Mouse (Mus musculus) lung, postnatal 0 days (tissue): ENCODE results near the gene Hmga1. TPM values are rescaled to one million over a fixed set of nuclear protein-coding genes. Genes with fewer than 3 reads are reported as not detected.
A peak's percentile ranks its signal among the peaks of the same experiment; 100 is the strongest.

ENCODE experiments used
- ATAC-seq: fragments of 200-750 bp; cut with Nextera tagmentation; 2 replicates; pipeline ENCODE4 v1.8.0; 2017; ENCODE audit warnings: moderate library complexity
- DNase-seq: peaks from one replicate; pipeline ENCODE4 v3.0.0-alpha.2; 2016; ENCODE audit warnings: low spot score
- H3K27ac ChIP-seq: fragments of 300-500 bp; sonication (generic); 2 replicates; pipeline ENCODE4 v1.5.1; 2014; ENCODE audit warnings: antibody characterized with exemption, mild to moderate bottlenecking, low read length, mixed read lengths
- H3K27me3 ChIP-seq: fragments of 300-500 bp; sonication (generic); replicated peaks from 2 replicates; pipeline ENCODE4 v1.6.1; 2014; ENCODE audit warnings: low read length, mixed read lengths; ENCODE audit not compliant: insufficient read depth
- H3K36me3 ChIP-seq: fragments of 300-500 bp; sonication (generic); 2 replicates; pipeline ENCODE4 v1.6.1; 2014; ENCODE audit warnings: low read length, mixed read lengths; ENCODE audit not compliant: insufficient read depth
- H3K4me1 ChIP-seq: fragments of 300-500 bp; sonication (generic); 2 replicates; pipeline ENCODE4 v1.6.1; 2014; ENCODE audit warnings: antibody characterized with exemption, low read depth, low read length, mixed read lengths; ENCODE audit not compliant: insufficient read depth
- H3K4me2 ChIP-seq: fragments of 300-500 bp; sonication (generic); replicated peaks from 2 replicates; pipeline ENCODE4 v1.6.1; 2014; ENCODE audit warnings: low read depth, mild to moderate bottlenecking, low read length, moderate library complexity, mixed read lengths
- H3K4me3 ChIP-seq: fragments of 300-500 bp; sonication (generic); 2 replicates; pipeline ENCODE4 v1.5.1; 2014; ENCODE audit warnings: low read depth, low read length
- H3K9ac ChIP-seq: fragments of 300-500 bp; sonication (generic); replicated peaks from 2 replicates; pipeline ENCODE4 v1.6.1; 2014; ENCODE audit warnings: low read depth, mild to moderate bottlenecking
- H3K9me3 ChIP-seq: fragments of 300-500 bp; sonication (generic); 2 replicates; pipeline ENCODE4 v1.6.1; 2016; ENCODE audit warnings: low read length, mixed read lengths
- CTCF ChIP-seq: IDR thresholded peaks from 2 replicates; pipeline ENCODE4 v1.5.1; 2016; ENCODE audit warnings: antibody characterized with exemption, mild to moderate bottlenecking
- EP300 ChIP-seq: IDR thresholded peaks from 2 replicates; pipeline ENCODE4 v1.6.1; 2016; ENCODE audit warnings: antibody characterized with exemption, mild to moderate bottlenecking, control low read depth
- WGBS: fragments of 180-500 bp; shearing (Covaris S2); extraction: QIAGEN DNeasy Blood & Tissue Kit; methylation state at CpG from one replicate; pipeline ENCODE4 v1.1.7; 2014; 5-methylcytosine and 5-hydroxymethylcytosine counted together
- polyA plus RNA-seq: library from polyadenylated mRNA; unstranded; fragments of >200 nt; fragmentation: Nextera tagmentation; extraction: Ambion mirVana; gene quantifications from 2 replicates; pipeline ENCODE4 v1.2.1, GENCODE M21; 2015

Gene Hmga1
- polyA plus RNA-seq, 1 experiment from 2014 or later = 50.6 TPM

DNA sequence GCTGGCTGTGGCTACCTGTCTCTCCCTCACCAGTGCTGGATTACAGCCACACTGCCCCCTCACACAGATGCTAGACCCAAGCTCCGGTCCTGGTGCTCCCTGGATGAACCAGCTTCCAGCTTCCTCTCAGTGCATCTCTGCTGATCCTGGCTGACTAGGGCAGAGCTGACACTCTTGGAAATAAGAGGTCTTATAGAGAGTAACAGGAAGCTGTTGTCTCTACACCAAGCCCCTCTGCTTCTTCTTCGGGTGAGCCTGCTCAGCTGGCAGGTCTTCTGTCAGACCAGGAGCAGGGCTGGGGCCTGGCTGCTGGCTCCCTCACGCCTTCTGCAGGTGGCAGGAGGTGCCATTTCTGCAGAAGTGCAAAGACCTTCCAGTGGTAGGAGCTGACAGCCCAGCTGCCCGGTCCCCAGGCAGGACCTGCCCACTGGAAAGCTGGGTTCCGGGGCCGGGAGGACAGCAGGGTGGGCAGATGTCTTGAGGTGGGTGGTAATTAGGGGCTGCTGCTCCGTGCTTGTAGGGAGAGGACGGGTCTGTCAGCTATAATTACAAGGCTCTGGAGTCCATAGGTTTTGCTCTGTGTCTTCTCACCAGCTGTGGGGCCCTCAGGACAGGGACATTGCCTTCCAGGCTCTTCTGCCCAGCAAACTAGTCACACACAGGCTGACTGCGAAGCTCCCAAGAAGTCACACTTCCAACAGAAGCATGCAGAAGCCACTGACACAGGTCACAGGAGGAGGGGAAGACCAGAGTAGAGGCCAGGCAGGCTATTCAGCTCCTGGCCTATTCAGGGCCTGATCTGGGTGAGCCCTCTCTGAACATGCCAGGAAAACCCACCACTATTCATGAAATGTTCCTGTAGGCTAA, 45.8 kb upstream of the Hmga1 start:
- no peak for TF ChIP-seq CTCF
- no peak for TF ChIP-seq EP300
- 48% methylated on average over 9 of the region's 9 CpGs for WGBS
- H3K27me3 ChIP-seq = peaks cover 59% of the 10 kb centered on the region

DNA sequence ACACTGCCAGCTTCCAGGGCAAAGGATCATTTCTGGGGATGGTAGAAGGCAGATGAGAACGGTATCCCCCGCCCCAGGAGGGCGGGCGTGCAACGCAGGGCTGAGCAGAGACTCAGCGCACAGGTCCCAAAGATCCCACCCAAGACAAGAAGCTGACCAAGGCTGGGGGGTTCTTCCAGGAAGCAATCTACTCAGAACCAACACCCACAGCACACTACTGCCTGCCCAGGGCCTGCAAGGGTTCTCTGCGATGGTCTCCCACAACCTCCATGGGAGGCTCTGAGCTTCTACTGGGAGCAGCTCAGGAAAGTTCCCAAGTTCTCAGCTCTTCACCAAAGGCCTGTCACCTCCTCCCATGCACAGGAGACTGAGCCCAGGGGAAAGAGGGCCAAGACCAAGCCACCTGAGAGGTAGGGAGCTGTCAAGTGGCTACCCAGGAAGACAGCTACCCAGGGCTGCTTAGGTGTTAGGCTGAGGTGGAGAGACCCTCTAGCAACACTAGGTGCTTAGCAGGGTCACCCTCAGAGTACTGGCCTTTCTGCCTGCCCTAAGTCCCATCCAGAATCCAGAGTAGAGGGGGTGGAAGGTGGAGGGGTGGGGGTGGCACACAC, 45.1 kb upstream of the Hmga1 start:
- WGBS = 90% methylated on average over 7 of the region's 7 CpGs
- TF ChIP-seq CTCF (no peak), EP300 (no peak)

More for the DNA sequence above, 45.8 kb upstream of the Hmga1 start:
- no peak overlapping the region for H3K4me2 ChIP-seq
- no peak overlapping the region for H3K27ac ChIP-seq
- no peak overlapping the region for H3K4me3 ChIP-seq
- no peaks in the 10 kb centered on the region for H3K9me3 ChIP-seq
- H3K4me1 ChIP-seq = no peaks in the 10 kb centered on the region
- ATAC-seq (no peak), DNase-seq (no peak)
- H3K9ac ChIP-seq = no peak overlapping the region
- no peaks in the 10 kb centered on the region for H3K36me3 ChIP-seq

DNA sequence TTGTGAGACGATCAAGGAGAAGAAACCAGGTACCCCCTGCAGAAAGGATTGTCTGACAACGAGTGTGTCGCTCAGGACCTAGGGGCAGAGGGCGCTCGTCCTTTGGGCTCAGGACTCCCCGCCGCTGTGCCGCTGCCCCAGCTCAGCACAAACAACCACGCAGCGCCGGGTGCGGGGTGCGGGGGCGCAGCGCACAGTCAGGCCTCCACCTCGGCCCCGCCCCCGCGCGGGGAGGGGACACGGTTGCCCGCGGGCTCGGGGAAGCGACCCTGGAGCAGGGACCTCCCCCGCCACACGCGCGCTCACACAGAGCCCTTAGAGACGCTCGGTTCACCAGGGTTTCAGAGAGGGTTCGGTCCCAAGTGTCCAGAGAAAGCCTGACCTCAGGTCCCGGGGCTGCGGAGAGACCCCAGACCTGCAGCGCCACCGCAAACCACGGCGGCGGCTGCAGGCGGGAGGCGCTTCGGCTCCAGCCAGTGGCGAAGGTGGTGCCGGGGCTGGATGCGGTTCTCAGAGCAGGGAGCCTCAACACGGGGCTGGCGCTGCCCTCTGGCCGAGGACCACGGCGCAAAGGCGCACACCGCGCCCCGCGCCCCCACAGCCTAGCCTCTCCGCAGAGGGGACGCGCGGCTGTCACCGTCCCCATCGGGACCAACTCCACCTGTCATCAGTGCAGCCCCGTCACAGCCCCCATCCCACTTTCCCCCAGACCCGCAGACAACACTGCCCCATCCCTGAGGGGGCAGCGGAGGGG, 44.3 kb upstream of the Hmga1 start:
- Histone ChIP-seq H3K4me3 (peak overlapping the region; percentile 43), H3K4me2 (peak overlapping the region; percentile 91), H3K27me3 (peaks cover 56% of the 10 kb centered on the region), H3K27ac (no peak overlapping the region), H3K4me1 (no peaks in the 10 kb centered on the region), H3K36me3 (no peaks in the 10 kb centered on the region), H3K9me3 (no peaks in the 10 kb centered on the region), H3K9ac (no peak overlapping the region)
- DNase-seq = no peak
- 2% methylated on average over 36 of the region's 64 CpGs for WGBS
- TF ChIP-seq CTCF (no peak; the same call in 1 of the 2 replicates), EP300 (no peak)
- no peak for ATAC-seq

More for the DNA sequence above, 45.1 kb upstream of the Hmga1 start:
- Histone ChIP-seq H3K27ac (no peak overlapping the region), H3K36me3 (no peaks in the 10 kb centered on the region), H3K9me3 (no peaks in the 10 kb centered on the region), H3K27me3 (peaks cover 59% of the 10 kb centered on the region), H3K4me2 (no peak overlapping the region), H3K4me3 (no peak overlapping the region), H3K9ac (no peak overlapping the region), H3K4me1 (no peaks in the 10 kb centered on the region)
- DNase-seq (no peak), ATAC-seq (no peak)

- ATAC-seq = no peak
- Histone ChIP-seq H3K4me3 (peak overlapping the region; percentile 43), H3K9ac (no peak overlapping the region)
Observed at GRCm38 (mm10) chr17:27512619-27513161, 43.6 kb upstream of the Hmga1 start.

DNA sequence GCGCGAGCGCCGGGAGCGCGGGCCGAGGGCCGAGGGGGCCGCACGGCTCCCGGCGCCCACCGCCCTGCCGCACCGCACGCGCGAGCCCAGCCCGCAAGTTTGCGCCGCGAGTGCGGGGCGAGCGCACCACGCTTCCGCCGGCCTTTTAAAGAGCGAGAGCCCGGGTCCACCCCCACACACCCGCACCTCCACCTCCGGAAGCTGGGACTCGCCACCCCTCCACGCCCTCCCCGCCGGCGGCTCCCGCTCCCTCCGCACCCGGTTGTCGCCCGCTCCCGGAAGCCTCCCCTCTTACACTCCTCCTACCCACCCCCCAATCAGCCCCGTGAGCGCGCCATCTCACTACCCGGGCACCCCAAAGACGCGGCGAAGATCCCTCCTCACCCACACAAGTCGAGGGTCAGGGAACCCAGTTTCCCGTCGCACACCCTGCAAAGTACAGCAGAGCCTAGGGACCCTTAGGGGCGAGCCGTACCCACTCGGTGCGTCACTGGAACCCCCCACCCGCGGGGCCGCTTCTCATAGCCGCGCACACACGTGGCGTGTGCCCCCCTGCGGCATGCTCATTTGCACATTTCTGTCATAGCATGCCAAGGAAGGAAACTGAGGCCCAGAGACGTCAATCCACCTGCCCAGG, 42.9 kb upstream of the Hmga1 start:
- H3K27me3 ChIP-seq = peaks cover 56% of the 10 kb centered on the region
- WGBS = 2% methylated on average over 41 of the region's 66 CpGs
- DNase-seq = no peak

More at GRCm38 (mm10) chr17:27512619-27513161, 43.6 kb upstream of the Hmga1 start:
- peaks cover 56% of the 10 kb centered on the region for H3K27me3 ChIP-seq
- H3K27ac ChIP-seq = no peak overlapping the region
- no peak for DNase-seq
- no peaks in the 10 kb centered on the region for H3K9me3 ChIP-seq
- H3K36me3 ChIP-seq = no peaks in the 10 kb centered on the region
- 0% methylated on average over 38 of the region's 78 CpGs for WGBS
- H3K4me1 ChIP-seq = no peaks in the 10 kb centered on the region
- peak overlapping the region; percentile 91 for H3K4me2 ChIP-seq
- TF ChIP-seq EP300 = no peak

More for the DNA sequence above, 42.9 kb upstream of the Hmga1 start:
- no peak for ATAC-seq
- no peaks in the 10 kb centered on the region for H3K36me3 ChIP-seq
- H3K27ac ChIP-seq = no peak overlapping the region
- H3K4me2 ChIP-seq = peak overlapping the region; percentile 91
- no peaks in the 10 kb centered on the region for H3K9me3 ChIP-seq
- H3K9ac ChIP-seq = no peak overlapping the region
- peak overlapping the region; percentile 43 for H3K4me3 ChIP-seq
- TF ChIP-seq EP300 (no peak), CTCF (no peak)
- H3K4me1 ChIP-seq = no peaks in the 10 kb centered on the region
